Mouse (Mus musculus) ES-E14 (cell line): ENCODE measurements around the gene Sphk2. TPM values are rescaled to one million over a fixed set of nuclear protein-coding genes. Genes with fewer than 3 reads are reported as not detected.
A peak's percentile ranks its signal among the peaks of the same experiment; 100 is the strongest.

Source experiments
- DNase-seq: peaks from one replicate; pipeline ENCODE4 v3.0.0-alpha.2; 2013; ENCODE audit warnings: low read depth, low spot score
- H3K27ac ChIP-seq: 2 replicates; pipeline ENCODE4 v1.5.1; 2012; ENCODE audit warnings: low read depth, mild to moderate bottlenecking, low read length, moderate library complexity, mixed read lengths; ENCODE audit not compliant: poor library complexity, insufficient read depth, severe bottlenecking
- H3K36me3 ChIP-seq: 2 replicates; pipeline ENCODE4 v1.6.1; 2012; ENCODE audit warnings: mild to moderate bottlenecking, low read length, moderate library complexity, mixed read lengths; ENCODE audit not compliant: control insufficient read depth, poor library complexity, insufficient read depth, severe bottlenecking
- H3K4me1 ChIP-seq, 2 experiments: fragments of 150-350 bp in 1 of 2; sonication (generic) in 1 of 2; 2 replicates each; pipeline ENCODE4 v1.6.1; 2012; ENCODE audit warnings: low read length in 2 of 2, mild to moderate bottlenecking in 1 of 2, mixed read lengths in 1 of 2; ENCODE audit not compliant: control insufficient read depth in 2 of 2, insufficient read depth in 2 of 2, poor library complexity in 1 of 2
- H3K4me3 ChIP-seq, 2 experiments: fragments of 150-350 bp in 1 of 2; sonication (generic) in 1 of 2; 2 replicates each; pipeline ENCODE4 v1.5.1; 2012; ENCODE audit warnings: low read length in 2 of 2, low read depth in 1 of 2, mild to moderate bottlenecking in 1 of 2, mixed read lengths in 1 of 2; ENCODE audit not compliant: insufficient read depth in 1 of 2, poor library complexity in 1 of 2, severe bottlenecking in 1 of 2
- H3K9ac ChIP-seq: 2 replicates; pipeline ENCODE4 v1.6.1; 2012; ENCODE audit warnings: low read depth, mild to moderate bottlenecking, low read length, mixed read lengths; ENCODE audit not compliant: poor library complexity, insufficient read depth, severe bottlenecking
- H3K9me3 ChIP-seq: fragments of 150-350 bp; sonication (generic); 2 replicates; pipeline ENCODE4 v1.6.1; 2012; ENCODE audit warnings: low read depth, mild to moderate bottlenecking, low read length; ENCODE audit not compliant: control insufficient read depth, insufficient read depth
- CHD2 ChIP-seq: IDR thresholded peaks from 2 replicates; pipeline ENCODE4 v1.6.1; 2014; ENCODE audit warnings: mild to moderate bottlenecking, low read depth, low read length, inconsistent platforms
- HCFC1 ChIP-seq: IDR thresholded peaks from 2 replicates; pipeline ENCODE4 v1.6.1; 2012; ENCODE audit warnings: low read length, inconsistent platforms, borderline replicate concordance; ENCODE audit not compliant: insufficient read depth
- MAFK ChIP-seq: IDR thresholded peaks from 2 replicates; pipeline ENCODE4 v1.6.1; 2014; ENCODE audit warnings: mild to moderate bottlenecking, low read depth, low read length, inconsistent platforms; ENCODE audit not compliant: insufficient read depth
- ZC3H11A ChIP-seq: IDR thresholded peaks from 2 replicates; pipeline ENCODE4 v1.6.1; 2012; ENCODE audit warnings: low read depth, mild to moderate bottlenecking, inconsistent platforms, low read length, borderline replicate concordance
- ZNF384 ChIP-seq: IDR thresholded peaks from 2 replicates; pipeline ENCODE4 v1.6.1; 2012; ENCODE audit warnings: low read depth, low read length, inconsistent platforms
- in situ Hi-C, 2 experiments: fragments of 600-800 bp; cut with MboI; formaldehyde crosslinking; loops; one replicate each; pipeline ENCODE4 v1.15.1; 2025; ENCODE audit warnings: low sequenced_read_pairs in 2 of 2, inconsistent platforms in 1 of 2; ENCODE audit not compliant: unreplicated experiment in 2 of 2
- total RNA-seq: library from RNA; depleted of rRNA; stranded (reverse); fragments of 300-350 nt; gene quantifications from 2 replicates; pipeline ENCODE4 v1.2.3, GENCODE M21; 2012

Sphk2 gene
- total RNA-seq, 1 experiment, result 21.5 TPM

- H3K4me1 ChIP-seq, result peaks cover 0 to 11% of the 10 kb centered on the region in 2 experiments; a peak in 1 of 4 replicates
- H3K9me3 ChIP-seq, result no peaks in the 10 kb centered on the region
- DNase-seq, result no peak
- TF ChIP-seq ZC3H11A (no peak), CHD2 (no peak), HCFC1 (no peak), MAFK (no peak), ZNF384 (no peak)
- no peak overlapping the region for H3K27ac ChIP-seq
- no peak overlapping the region for H3K4me3 ChIP-seq
- no peaks in the 10 kb centered on the region for H3K36me3 ChIP-seq
- in situ Hi-C loops, result no loop called here
- no peak overlapping the region for H3K9ac ChIP-seq
Measured at GRCm38 (mm10) chr7:45697894-45698293, 19.9 kb downstream of the Sphk2 start.

GRCm38 (mm10) chr7:45695098-45695497, 22.7 kb downstream of the Sphk2 start:
- TF ChIP-seq ZNF384, result no peak
- TF ChIP-seq ZC3H11A, result no peak
- no peak for DNase-seq
- no peak overlapping the region for H3K4me3 ChIP-seq
- peaks cover 0 to 18% of the 10 kb centered on the region in 2 experiments; a peak in 1 of 4 replicates for H3K4me1 ChIP-seq
- no peak overlapping the region for H3K9ac ChIP-seq
- H3K36me3 ChIP-seq, result no peaks in the 10 kb centered on the region
- no peaks in the 10 kb centered on the region for H3K9me3 ChIP-seq
- in situ Hi-C loops, result no loop called here
- no peak overlapping the region for H3K27ac ChIP-seq

- Histone ChIP-seq H3K4me3 (peak within 1 kb of the TSS in 1 of 2 experiments; percentile 42; a peak in 1 of 4 replicates), H3K9me3 (no peaks in the 10 kb centered on the region), H3K36me3 (no peaks in the 10 kb centered on the region), H3K9ac (peak within 1 kb of the TSS; percentile 16; the same call in 1 of the 2 replicates), H3K27ac (no peak within 1 kb of the TSS), H3K4me1 (peaks cover 0 to 21% of the 10 kb centered on the region in 2 experiments; a peak in 1 of 4 replicates)
- in situ Hi-C loops, result no loop called here
- TF ChIP-seq ZC3H11A (no peak), ZNF384 (no peak), HCFC1 (no peak), MAFK (no peak), CHD2 (no peak)
- no peak for DNase-seq
Measured at GRCm38 (mm10) chr7:45693921-45694591, 23.7 kb downstream of the Sphk2 start, which contains the start of gene Sec1. TSS of gene Sec1 (minus strand) at chr7:45694402.

- H3K4me3 ChIP-seq, result no peak overlapping the region
- H3K4me1 ChIP-seq, result peaks cover 0 to 21% of the 10 kb centered on the region in 2 experiments; a peak in 1 of 4 replicates
- in situ Hi-C loops, result no loop called here
- DNase-seq, result no peak
- no peak overlapping the region for H3K9ac ChIP-seq
- H3K27ac ChIP-seq, result no peak overlapping the region
- H3K9me3 ChIP-seq, result no peaks in the 10 kb centered on the region
- TF ChIP-seq ZC3H11A, result no peak
- TF ChIP-seq ZNF384, result no peak
- TF ChIP-seq MAFK, result no peak
- no peak for TF ChIP-seq HCFC1
- TF ChIP-seq CHD2, result no peak
- H3K36me3 ChIP-seq, result no peaks in the 10 kb centered on the region
Measured at GRCm38 (mm10) chr7:45692364-45692763, 25.4 kb downstream of the Sphk2 start.
